Comparison of ENCODE assay signal across 10 mouse cellular contexts in genomic region chr16:17181382-17181781, GRCm38 (mm10). TPM values are rescaled to one million over a fixed set of nuclear protein-coding genes. Genes with fewer than 3 reads are reported as not detected.
DNase-seq lines count a peak whose midpoint lies in the region; ATAC-seq lines count a peak whose summit lies in the region.
"Had no signal": no experiment of that assay in that cellular context is flagged by ENCODE, and none has a peak within 500 bp of the region (broad histone marks: within the 10 kb centered on the region; RNA-seq: fewer than 3 reads in every experiment).

No protein-coding gene starts in this region.

- DNase-seq in layer of hippocampus, adult 11-12 months (ENCODE audit: low spot score): peak; percentile 44
- no peak for DNase-seq in layer of hippocampus, adult 9-10 months (ENCODE audit: low spot score)
- DNase-seq in c-Kit-positive CD71-negative TER-119-negative erythroid progenitor cells, embryonic 14.5 days (ENCODE audit: low read depth): peak; percentile 60
- peak; percentile 64 to 70 for DNase-seq in spleen, postnatal 36 days (ENCODE audit: low spot score in 2 of 2)
- no peak for DNase-seq in urinary bladder, postnatal 10 days (ENCODE audit: low spot score)
- DNase-seq in cerebellum, adult 9-11 months: no peak
- DNase-seq: kidney, adult 11 months; thymus, postnatal 4 days had no signal

- H3K36me3 ChIP-seq in liver, embryonic 15.5 days (replicated peaks): peaks cover 32% of the 10 kb centered on the region

- no peak for ATAC-seq in liver, embryonic 15.5 days (ENCODE audit: insufficient read depth)
- ATAC-seq: midbrain, embryonic 15.5 days had no signal

- H3K9me3 ChIP-seq in liver, embryonic 15.5 days (replicated peaks): no peaks in the 10 kb centered on the region
- H3K9me3 ChIP-seq: midbrain, embryonic 15.5 days had no signal

- WGBS in liver, embryonic 15.5 days (ENCODE audit: insufficient replicate concordance): 35% methylated on average over 4 of the region's 4 CpGs

- no peaks in the 10 kb centered on the region for H3K27me3 ChIP-seq in liver, embryonic 15.5 days
- H3K27me3 ChIP-seq: midbrain, embryonic 15.5 days had no signal

- peak overlapping the region; percentile 56; the same call in 1 of the 2 replicates for H3K27ac ChIP-seq in liver, embryonic 15.5 days (replicated peaks)
- H3K27ac ChIP-seq: midbrain, embryonic 15.5 days had no signal

- H3K4me1 ChIP-seq in liver, embryonic 15.5 days (replicated peaks): peaks cover 32% of the 10 kb centered on the region
- H3K4me1 ChIP-seq: midbrain, embryonic 15.5 days had no signal

- H3K9ac ChIP-seq in liver, embryonic 15.5 days: no peak overlapping the region
- H3K9ac ChIP-seq: midbrain, embryonic 15.5 days had no signal

- no peak overlapping the region; the same call in 1 of the 2 replicates for H3K4me2 ChIP-seq in liver, embryonic 15.5 days
- H3K4me2 ChIP-seq: midbrain, embryonic 15.5 days had no signal

- no peak overlapping the region for H3K4me3 ChIP-seq in liver, embryonic 15.5 days (replicated peaks)
- H3K4me3 ChIP-seq: midbrain, embryonic 15.5 days had no signal

RNA-seq across cellular contexts. Expression of gene Ube2l3, which starts 21.1 kb away (rescaled TPM):
- 169 and 186 TPM in 2 replicates for polyA plus RNA-seq in liver, embryonic 15.5 days (2015; fragmentation: Nextera tagmentation; extraction: Ambion mirVana)

RNA-seq across cellular contexts. Expression of gene Rimbp3, which starts 27.0 kb away (rescaled TPM):
- polyA plus RNA-seq in liver, embryonic 15.5 days (2015; fragmentation: Nextera tagmentation; extraction: Ambion mirVana): 0.06 and 0.09 TPM in 2 replicates

RNA-seq across cellular contexts. Expression of gene Ccdc116, which starts 34.4 kb away (rescaled TPM):
- 0.26 and 0.47 TPM in 2 replicates for polyA plus RNA-seq in liver, embryonic 15.5 days (2015; fragmentation: Nextera tagmentation; extraction: Ambion mirVana)

RNA-seq across cellular contexts. Expression of gene Ydjc, which starts 37.0 kb away (rescaled TPM):
- 6.9 TPM in 2 replicates for polyA plus RNA-seq in liver, embryonic 15.5 days (2015; fragmentation: Nextera tagmentation; extraction: Ambion mirVana)

RNA-seq across cellular contexts. Expression of gene Sdf2l1, which starts 49.2 kb away (rescaled TPM):
- polyA plus RNA-seq in liver, embryonic 15.5 days (2015; fragmentation: Nextera tagmentation; extraction: Ambion mirVana): 54.4 TPM in 2 replicates

Comparison
In these comparisons a context has a peak if more than half of its experiments do, and no peak if none do; other contexts are left out.
1. DNase-seq: peak in layer of hippocampus, adult 11-12 months (single experiment), c-Kit-positive CD71-negative TER-119-negative erythroid progenitor cells, embryonic 14.5 days (single experiment) and spleen, postnatal 36 days (2 of 2); none in layer of hippocampus, adult 9-10 months (single experiment), urinary bladder, postnatal 10 days (single experiment) and cerebellum, adult 9-11 months (single experiment).